Mouse (Mus musculus) embryonic facial prominence, embryonic 13.5 days (tissue): ENCODE data around the gene Ankrd28. TPM values are rescaled to one million over a fixed set of nuclear protein-coding genes. Genes with fewer than 3 reads are reported as not detected.

ENCODE experiments used
- ATAC-seq: fragments of 200-750 bp; cut with Nextera tagmentation; 2 replicates; pipeline ENCODE4 v1.8.0; 2017; ENCODE audit warnings: low read depth; ENCODE audit not compliant: insufficient number of reproducible peaks, insufficient read depth, low FRiP score, low TSS enrichment
- H3K27ac ChIP-seq: fragments of 300-500 bp; sonication (generic); 2 replicates; pipeline ENCODE4 v1.5.1; 2015; ENCODE audit warnings: moderate library complexity, mild to moderate bottlenecking, inconsistent platforms
- H3K27me3 ChIP-seq: fragments of 300-500 bp; sonication (generic); 2 replicates; pipeline ENCODE4 v1.6.1; 2015; ENCODE audit warnings: mild to moderate bottlenecking, inconsistent platforms
- H3K36me3 ChIP-seq: fragments of 300-500 bp; sonication (generic); 2 replicates; pipeline ENCODE4 v1.6.1; 2015; ENCODE audit warnings: mild to moderate bottlenecking, inconsistent platforms
- H3K4me1 ChIP-seq: fragments of 300-500 bp; sonication (generic); 2 replicates; pipeline ENCODE4 v1.6.1; 2015; ENCODE audit warnings: inconsistent platforms
- H3K4me2 ChIP-seq: fragments of 300-500 bp; sonication (generic); 2 replicates; pipeline ENCODE4 v1.6.1; 2015; ENCODE audit warnings: moderate library complexity, mild to moderate bottlenecking, inconsistent platforms
- H3K4me3 ChIP-seq: fragments of 300-500 bp; sonication (generic); 2 replicates; pipeline ENCODE4 v1.5.1; 2015; ENCODE audit warnings: mild to moderate bottlenecking, inconsistent platforms
- H3K9ac ChIP-seq: fragments of 300-500 bp; sonication (generic); 2 replicates; pipeline ENCODE4 v1.6.1; 2015; ENCODE audit warnings: mild to moderate bottlenecking, inconsistent platforms
- H3K9me3 ChIP-seq: fragments of 300-500 bp; sonication (generic); 2 replicates; pipeline ENCODE4 v1.6.1; 2016; ENCODE audit warnings: inconsistent platforms
- WGBS: fragments of 180-500 bp; shearing (Covaris S2); methylation state at CpG from one replicate; pipeline ENCODE4 v1.1.7; 2015; ENCODE audit warnings: mixed read lengths; 5-methylcytosine and 5-hydroxymethylcytosine counted together
- polyA plus RNA-seq: library from polyadenylated mRNA; unstranded; fragments of >200 nt; fragmentation: Nextera tagmentation; extraction: Ambion mirVana; gene quantifications from 2 replicates; pipeline ENCODE4 v1.2.1, GENCODE M21; 2015

Gene Ankrd28
- polyA plus RNA-seq, 1 experiment from 2014 or later, result 10.9 TPM

- WGBS, result 73% methylated on average over 4 of the region's 4 CpGs
- Histone ChIP-seq H3K4me1 (peaks cover 7% of the 10 kb centered on the region; the same call in 1 of the 2 replicates), H3K36me3 (no peaks in the 10 kb centered on the region), H3K27me3 (no peaks in the 10 kb centered on the region), H3K4me2 (no peak overlapping the region; the same call in 1 of the 2 replicates), H3K9ac (no peak overlapping the region), H3K9me3 (peaks cover 4% of the 10 kb centered on the region; the same call in 1 of the 2 replicates), H3K27ac (no peak overlapping the region), H3K4me3 (no peak overlapping the region)
- no peak for ATAC-seq
Observed at GRCm38 (mm10) chr14:31832022-31832421, 1.6 kb upstream of the Ankrd28 start.

GRCm38 (mm10) chr14:31831370-31831712, 890 bp upstream of the Ankrd28 start:
- Histone ChIP-seq H3K4me1 (peaks cover 7% of the 10 kb centered on the region; the same call in 1 of the 2 replicates), H3K4me2 (peak overlapping the region; percentile 81), H3K9ac (peak overlapping the region; percentile 74), H3K27me3 (no peaks in the 10 kb centered on the region), H3K27ac (no peak overlapping the region), H3K9me3 (no peaks in the 10 kb centered on the region), H3K36me3 (no peaks in the 10 kb centered on the region), H3K4me3 (peak overlapping the region; percentile 93)
- no peak for ATAC-seq
- WGBS, result 4% methylated on average over 7 of the region's 7 CpGs

- ATAC-seq, result peak; percentile 69
- peak overlapping the region; percentile 85 for H3K4me2 ChIP-seq
- peaks cover 7% of the 10 kb centered on the region; the same call in 1 of the 2 replicates for H3K4me1 ChIP-seq
- no peaks in the 10 kb centered on the region for H3K36me3 ChIP-seq
- peak overlapping the region; percentile 87 for H3K9ac ChIP-seq
- no peaks in the 10 kb centered on the region for H3K27me3 ChIP-seq
- WGBS, result under 1% methylated on average over 85 of the region's 97 CpGs
- H3K4me3 ChIP-seq, result peak overlapping the region; percentile 93
- peak overlapping the region; percentile 92 for H3K27ac ChIP-seq
- H3K9me3 ChIP-seq, result no peaks in the 10 kb centered on the region
Observed at GRCm38 (mm10) chr14:31829761-31830562, 489 bp downstream of the Ankrd28 start.

GRCm38 (mm10) chr14:31827221-31827620, 3.2 kb downstream of the Ankrd28 start:
- H3K36me3 ChIP-seq, result no peaks in the 10 kb centered on the region
- no peaks in the 10 kb centered on the region for H3K9me3 ChIP-seq
- H3K27ac ChIP-seq, result no peak overlapping the region
- no peak overlapping the region for H3K4me3 ChIP-seq
- H3K4me1 ChIP-seq, result peaks cover 7% of the 10 kb centered on the region; the same call in 1 of the 2 replicates
- no peak overlapping the region for H3K4me2 ChIP-seq
- no peak overlapping the region for H3K9ac ChIP-seq
- no peak for ATAC-seq
- no peaks in the 10 kb centered on the region for H3K27me3 ChIP-seq

GRCm38 (mm10) chr14:31809942-31810341, 20.5 kb downstream of the Ankrd28 start:
- no peak for ATAC-seq
- Histone ChIP-seq H3K4me3 (no peak overlapping the region), H3K9ac (no peak overlapping the region), H3K27me3 (no peaks in the 10 kb centered on the region), H3K4me2 (no peak overlapping the region), H3K27ac (no peak overlapping the region), H3K4me1 (no peaks in the 10 kb centered on the region), H3K9me3 (peaks cover 4% of the 10 kb centered on the region; the same call in 1 of the 2 replicates), H3K36me3 (peaks cover 3% of the 10 kb centered on the region; the same call in 1 of the 2 replicates)
- WGBS, result 89% methylated on average over 5 of the region's 5 CpGs

GRCm38 (mm10) chr14:31803791-31804190, 26.7 kb downstream of the Ankrd28 start:
- WGBS, result 45% methylated on average over 2 of the region's 2 CpGs
- no peak overlapping the region for H3K4me3 ChIP-seq
- peaks cover 7% of the 10 kb centered on the region for H3K4me1 ChIP-seq
- H3K9me3 ChIP-seq, result peaks cover 4% of the 10 kb centered on the region; the same call in 1 of the 2 replicates
- no peak for ATAC-seq
- H3K9ac ChIP-seq, result no peak overlapping the region
- H3K4me2 ChIP-seq, result no peak overlapping the region
- no peaks in the 10 kb centered on the region for H3K27me3 ChIP-seq
- H3K27ac ChIP-seq, result no peak overlapping the region
- H3K36me3 ChIP-seq, result peaks cover 3% of the 10 kb centered on the region; the same call in 1 of the 2 replicates

GRCm38 (mm10) chr14:31800976-31801375, 29.5 kb downstream of the Ankrd28 start:
- no peak overlapping the region for H3K9ac ChIP-seq
- H3K27ac ChIP-seq, result no peak overlapping the region
- H3K27me3 ChIP-seq, result no peaks in the 10 kb centered on the region
- ATAC-seq, result no peak
- no peaks in the 10 kb centered on the region for H3K36me3 ChIP-seq
- H3K9me3 ChIP-seq, result no peaks in the 10 kb centered on the region
- WGBS, result 81% methylated on average over 7 of the region's 7 CpGs
- H3K4me1 ChIP-seq, result peaks cover 9% of the 10 kb centered on the region
- no peak overlapping the region for H3K4me3 ChIP-seq
- no peak overlapping the region for H3K4me2 ChIP-seq

- ATAC-seq, result no peak
- Histone ChIP-seq H3K4me2 (no peak overlapping the region), H3K27ac (no peak overlapping the region), H3K9ac (no peak overlapping the region), H3K36me3 (no peaks in the 10 kb centered on the region), H3K4me1 (peaks cover 9% of the 10 kb centered on the region), H3K9me3 (no peaks in the 10 kb centered on the region), H3K4me3 (no peak overlapping the region), H3K27me3 (no peaks in the 10 kb centered on the region)
- 50% methylated on average over 5 of the region's 5 CpGs for WGBS
Observed at GRCm38 (mm10) chr14:31800446-31800845, 30.0 kb downstream of the Ankrd28 start.

- Histone ChIP-seq H3K4me2 (no peak overlapping the region), H3K27ac (no peak overlapping the region), H3K4me3 (no peak overlapping the region), H3K4me1 (peaks cover 9% of the 10 kb centered on the region), H3K9ac (0 out of 2 replicates have a peak overlapping the region, but pooled peaks have one; percentile 27), H3K27me3 (no peaks in the 10 kb centered on the region), H3K36me3 (no peaks in the 10 kb centered on the region), H3K9me3 (no peaks in the 10 kb centered on the region)
- WGBS, result 51% methylated on average over 10 of the region's 10 CpGs
- ATAC-seq, result no peak
Observed at GRCm38 (mm10) chr14:31798937-31799336, 31.5 kb downstream of the Ankrd28 start.

GRCm38 (mm10) chr14:31795535-31795934, 34.9 kb downstream of the Ankrd28 start:
- H3K4me1 ChIP-seq, result peaks cover 9% of the 10 kb centered on the region
- no peaks in the 10 kb centered on the region for H3K36me3 ChIP-seq
- H3K4me3 ChIP-seq, result no peak overlapping the region
- no peaks in the 10 kb centered on the region for H3K9me3 ChIP-seq
- H3K27me3 ChIP-seq, result no peaks in the 10 kb centered on the region
- H3K27ac ChIP-seq, result no peak overlapping the region
- 45% methylated on average over 1 of the region's 1 CpGs for WGBS
- H3K9ac ChIP-seq, result no peak overlapping the region
- no peak for ATAC-seq
- H3K4me2 ChIP-seq, result no peak overlapping the region

- no peaks in the 10 kb centered on the region for H3K27me3 ChIP-seq
- WGBS, result 39% methylated on average over 1 of the region's 1 CpGs
- H3K27ac ChIP-seq, result no peak overlapping the region
- H3K4me2 ChIP-seq, result no peak overlapping the region
- H3K4me1 ChIP-seq, result peaks cover 8% of the 10 kb centered on the region
- no peak overlapping the region for H3K9ac ChIP-seq
- ATAC-seq, result no peak
- no peak overlapping the region for H3K4me3 ChIP-seq
- no peaks in the 10 kb centered on the region for H3K9me3 ChIP-seq
- H3K36me3 ChIP-seq, result no peaks in the 10 kb centered on the region
Observed at GRCm38 (mm10) chr14:31794776-31795126, 35.7 kb downstream of the Ankrd28 start.
